Mouse (Mus musculus): ENCODE data around the gene Npcd.

GRCm38 (mm10) chr15:79751772-79752171 is 82.3 kb downstream of the Npcd start:
- TF ChIP-seq POLR2A (IDR thresholded peaks at IDR 0.05; ENCODE audit: low read depth, low read length) (no peak), CTCF (IDR thresholded peaks at IDR 0.05; ENCODE audit: extremely low read depth, insufficient read length, insufficient replicate concordance, low read depth, low read length) (no peak)
